Mouse (Mus musculus) urinary bladder, postnatal 4 days (tissue): Measurements from ENCODE around the gene Rcbtb2.

ENCODE experiments used
- DNase-seq, 2 experiments: peaks; one replicate each; pipeline ENCODE4 v3.0.0; 2021 to 2022; ENCODE audit warnings: low spot score in 2 of 2

The Rcbtb2 gene

GRCm38 (mm10) chr14:73148125-73148524 is 25.3 kb downstream of the Rcbtb2 start:
- no peak for DNase-seq

GRCm38 (mm10) chr14:73161303-73161702 is 38.5 kb downstream of the Rcbtb2 start:
- DNase-seq, result no peak

GRCm38 (mm10) chr14:73162192-73162800 is 39.5 kb downstream of the Rcbtb2 start:
- no peak for DNase-seq

DNA sequence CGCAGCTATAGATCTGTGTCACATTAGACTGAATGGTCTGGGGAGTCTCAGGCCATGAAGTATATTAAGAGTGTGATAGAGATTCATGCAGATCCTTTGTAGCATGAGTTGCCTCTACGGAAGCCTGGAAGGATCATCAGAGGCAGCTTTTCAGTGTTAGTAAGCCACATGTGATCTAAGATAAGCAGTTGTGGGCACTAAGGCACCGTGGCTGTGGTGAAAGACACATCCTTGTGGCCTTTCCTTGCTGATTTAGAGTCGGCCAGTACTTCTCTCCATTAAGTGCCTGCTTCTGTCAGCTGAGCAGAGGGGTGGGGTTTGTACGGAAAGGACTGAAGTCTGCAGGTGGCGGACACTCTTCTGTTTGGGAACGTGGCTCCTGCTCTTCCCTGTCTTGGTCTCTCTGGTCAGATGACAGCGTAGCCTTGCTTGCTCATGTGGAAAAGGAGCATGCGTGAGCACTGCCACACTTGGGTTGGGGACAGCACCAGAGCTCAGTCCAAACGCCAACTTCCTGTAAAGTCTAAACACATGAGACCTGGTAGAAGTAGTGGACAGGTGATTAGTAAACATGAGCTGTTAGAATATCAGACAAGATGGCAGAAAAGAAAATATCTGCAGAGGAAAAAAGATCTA is 40.6 kb downstream of the Rcbtb2 start:
- no peak for DNase-seq

GRCm38 (mm10) chr14:73165136-73165535 is 42.3 kb downstream of the Rcbtb2 start:
- no peak for DNase-seq

DNA sequence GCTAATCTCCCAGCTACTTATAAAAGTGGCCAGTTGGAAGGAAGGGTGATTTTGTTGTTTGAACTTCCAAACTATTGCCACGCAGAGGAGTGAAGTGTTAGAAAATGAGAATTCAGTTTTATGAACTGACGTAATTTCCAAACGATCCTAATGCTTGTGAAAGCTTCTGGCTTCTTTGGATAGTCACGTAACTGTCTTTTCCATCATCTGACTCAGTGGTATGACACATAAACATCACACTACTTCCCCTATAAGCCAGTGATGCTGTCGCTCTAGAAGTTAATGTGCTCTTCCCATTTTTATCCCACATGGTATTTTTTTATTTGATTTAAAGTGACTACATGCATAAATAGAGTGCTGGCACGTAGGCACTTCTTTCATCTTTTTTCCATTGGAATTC is 45.8 kb downstream of the Rcbtb2 start:
- DNase-seq, result no peak

DNA sequence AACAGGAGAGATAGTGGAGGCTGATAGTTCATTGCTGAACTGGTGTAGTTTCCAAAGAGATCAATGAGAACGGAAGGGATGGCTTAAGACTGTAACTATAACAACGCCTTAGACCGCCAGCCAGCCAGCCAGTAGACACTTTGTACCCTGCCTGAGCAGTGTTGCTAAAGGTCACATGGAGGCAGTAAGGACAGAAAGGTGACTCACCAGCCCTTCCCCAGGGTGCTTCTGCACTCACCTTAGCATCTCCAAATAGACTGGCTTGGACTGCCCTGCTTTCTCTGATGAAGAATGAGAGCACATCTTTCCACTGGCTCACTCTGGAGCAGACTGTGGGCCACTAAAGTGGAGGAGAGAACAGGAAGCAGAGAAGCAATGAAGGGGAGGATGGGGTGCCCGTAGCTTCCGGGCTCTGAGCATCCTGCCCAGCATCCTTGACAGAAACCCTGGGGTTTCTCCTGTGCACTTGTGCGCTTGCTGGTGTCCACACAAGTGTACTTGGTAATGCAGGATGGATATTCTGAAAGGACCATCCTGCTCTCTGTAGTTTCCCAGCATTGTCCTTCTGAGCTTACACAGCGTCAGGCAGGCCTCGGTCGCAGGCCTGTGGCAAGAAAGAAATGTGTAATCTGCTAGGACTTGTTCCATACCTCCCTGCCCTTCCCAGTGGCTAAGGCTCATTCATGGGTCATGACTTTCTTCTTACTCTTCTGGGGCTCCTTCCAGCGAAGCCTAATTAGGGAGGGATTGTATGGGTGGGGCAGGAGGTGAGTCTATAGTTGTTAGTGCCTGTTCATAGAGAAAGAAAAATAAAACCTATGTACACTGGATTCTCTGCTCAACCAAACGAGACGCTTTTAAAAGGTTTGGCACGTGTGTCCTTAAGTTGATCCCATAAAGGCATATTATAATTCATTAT is 47.3 kb downstream of the Rcbtb2 start:
- DNase-seq, result no peak

GRCm38 (mm10) chr14:73172196-73173011 is 49.6 kb downstream of the Rcbtb2 start:
- DNase-seq, result no peak

DNA sequence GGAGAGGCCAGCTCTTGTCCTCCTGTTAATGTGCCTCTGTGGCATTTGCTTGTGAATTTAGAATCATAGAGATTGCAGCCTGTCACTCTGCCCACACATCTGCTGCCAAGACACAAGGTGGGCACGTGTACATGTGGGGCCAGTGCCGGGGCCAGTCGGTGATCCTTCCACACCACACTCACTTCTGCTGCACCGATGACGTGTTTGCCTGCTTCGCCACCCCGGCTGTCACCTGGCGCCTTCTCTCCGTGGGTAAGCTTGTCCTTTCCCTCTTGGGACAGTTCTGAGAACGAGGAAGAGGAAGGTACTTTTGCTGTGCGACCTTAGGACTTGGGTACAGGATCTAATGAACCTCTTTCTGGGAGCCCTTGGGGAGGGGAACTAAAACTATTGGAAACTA is 50.8 kb downstream of the Rcbtb2 start:
- DNase-seq, result no peak

DNA sequence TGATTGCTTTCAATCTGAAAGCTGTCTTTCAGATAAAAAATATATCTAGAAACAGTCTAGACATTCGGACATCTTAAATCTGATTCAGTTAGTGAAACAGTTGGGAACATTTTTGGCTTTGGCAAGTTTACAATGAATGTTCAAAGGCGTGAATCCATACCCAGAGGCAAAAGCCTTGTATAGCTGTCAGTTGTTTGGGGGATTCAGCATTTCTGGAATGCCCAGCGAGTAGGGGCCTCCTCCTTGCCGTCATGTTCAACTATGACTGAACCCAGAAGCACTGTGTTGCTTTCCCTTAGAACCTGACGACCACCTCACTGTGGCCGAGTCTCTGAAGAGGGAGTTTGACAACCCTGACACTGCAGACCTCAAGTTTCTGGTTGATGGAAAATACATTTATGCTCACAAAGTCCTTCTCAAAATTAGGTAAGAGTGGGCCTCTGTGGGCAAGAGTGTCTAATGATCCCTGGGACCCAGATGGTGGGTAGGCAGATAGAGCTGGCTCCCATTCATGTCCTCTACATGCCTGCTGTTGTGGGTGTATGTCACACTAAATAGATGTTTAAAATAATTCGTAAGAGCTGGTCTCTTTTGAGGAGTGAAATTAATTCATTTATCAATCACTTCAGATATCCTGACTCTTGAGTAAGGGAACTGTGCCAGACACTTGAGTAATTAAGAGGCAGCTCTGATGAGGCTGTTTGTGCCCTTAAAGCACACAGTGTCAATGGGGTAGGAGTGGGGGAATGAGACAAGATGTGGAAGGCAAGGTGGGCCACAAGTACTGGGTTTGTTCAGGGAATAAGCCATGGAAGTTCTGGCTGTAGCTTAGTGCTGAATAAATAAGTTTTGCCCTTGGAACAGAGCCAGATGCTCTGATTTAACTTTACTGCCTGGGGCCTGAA is 51.5 kb downstream of the Rcbtb2 start:
- DNase-seq, result no peak

- DNase-seq, result no peak
These were observed 52.2 kb downstream of the Rcbtb2 start for GRCm38 (mm10) chr14:73175031-73175430.

DNA sequence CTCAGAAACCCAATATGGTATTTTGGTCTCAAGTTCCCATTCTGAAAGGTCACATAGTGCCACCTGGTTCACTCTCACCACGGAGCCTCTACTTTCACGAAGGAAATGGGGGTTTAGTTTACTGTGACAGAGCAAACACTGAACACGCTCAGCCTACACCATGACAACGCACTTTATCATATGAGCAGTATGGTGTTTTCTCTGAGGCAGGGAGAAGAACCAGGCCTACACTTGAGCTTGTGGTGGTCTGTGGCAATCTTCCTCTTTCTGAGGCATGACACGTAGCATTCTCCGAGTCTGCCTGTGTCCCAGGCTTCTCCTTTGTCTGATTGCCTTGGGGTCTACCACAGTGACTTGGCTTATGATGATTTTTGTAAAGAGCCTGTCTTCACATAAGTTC is 53.0 kb downstream of the Rcbtb2 start:
- no peak for DNase-seq

- no peak for DNase-seq
These were observed 53.4 kb downstream of the Rcbtb2 start for GRCm38 (mm10) chr14:73176266-73176665.

DNA sequence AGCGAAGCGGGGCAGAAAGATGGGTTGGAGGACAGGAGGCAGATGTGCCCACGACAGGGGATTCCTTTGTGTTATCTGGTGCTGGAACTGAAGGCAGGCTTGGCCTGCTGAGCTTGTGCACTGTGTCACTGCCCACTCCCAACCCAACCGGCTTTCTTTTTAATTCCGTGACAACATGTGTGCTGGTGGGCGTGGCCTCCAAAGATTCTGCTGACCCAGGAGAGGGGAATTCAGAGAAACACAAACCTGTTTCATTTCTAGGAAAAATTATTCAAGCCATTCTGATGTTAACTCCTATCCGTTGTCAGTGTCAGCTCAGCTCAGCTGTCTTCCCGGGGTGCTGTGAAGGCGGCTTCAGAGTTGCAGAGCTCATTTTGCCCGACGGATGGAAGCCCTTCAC is 55.1 kb downstream of the Rcbtb2 start:
- no peak for DNase-seq

GRCm38 (mm10) chr14:73179221-73179681 is 56.4 kb downstream of the Rcbtb2 start:
- DNase-seq, result no peak

- no peak for DNase-seq
These were observed 57.8 kb downstream of the Rcbtb2 start for GRCm38 (mm10) chr14:73180671-73181070.

DNA sequence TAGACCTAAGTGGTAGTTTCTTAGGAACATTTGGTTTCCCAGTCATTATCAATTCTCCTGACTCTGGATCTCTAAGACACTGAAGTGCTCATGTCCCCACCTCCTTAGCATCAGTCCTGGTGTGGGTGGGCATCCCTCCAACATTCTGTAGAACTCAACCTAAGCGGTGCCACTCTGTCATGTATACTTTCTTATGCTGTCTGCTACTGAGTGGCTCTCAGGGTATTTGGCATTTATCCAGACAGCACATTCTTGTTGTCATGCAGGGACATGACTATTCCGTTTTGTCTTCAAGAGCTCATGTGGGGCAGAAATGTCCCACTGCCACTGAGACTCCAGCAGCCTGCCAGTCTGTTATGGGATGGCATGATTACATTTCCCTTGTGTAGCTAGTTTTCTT is 58.3 kb downstream of the Rcbtb2 start:
- no peak for DNase-seq

GRCm38 (mm10) chr14:73186875-73187274 is 64.0 kb downstream of the Rcbtb2 start:
- DNase-seq, result no peak

DNA sequence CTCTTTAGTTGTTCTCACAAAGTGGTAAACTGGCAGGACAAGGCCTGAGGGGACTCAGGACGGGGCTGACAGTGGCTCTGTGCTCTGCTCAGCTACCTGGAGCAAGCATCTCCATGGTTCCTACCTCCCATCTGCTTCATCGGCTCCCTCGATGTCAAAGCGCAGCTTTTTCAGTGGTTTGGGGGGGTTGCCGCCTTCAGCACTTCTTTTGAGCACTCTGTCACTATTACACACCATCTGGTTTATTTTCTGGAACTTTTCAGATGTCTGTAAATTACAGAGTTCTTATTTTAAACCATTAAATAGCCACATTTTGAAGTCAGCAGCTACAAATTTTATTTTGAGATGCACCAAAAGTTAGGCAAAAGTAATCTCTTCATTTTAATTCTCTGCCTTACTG is 76.2 kb downstream of the Rcbtb2 start:
- DNase-seq, result no peak

- DNase-seq, result no peak
These were observed 78.6 kb downstream of the Rcbtb2 start for GRCm38 (mm10) chr14:73201447-73201846.

DNA sequence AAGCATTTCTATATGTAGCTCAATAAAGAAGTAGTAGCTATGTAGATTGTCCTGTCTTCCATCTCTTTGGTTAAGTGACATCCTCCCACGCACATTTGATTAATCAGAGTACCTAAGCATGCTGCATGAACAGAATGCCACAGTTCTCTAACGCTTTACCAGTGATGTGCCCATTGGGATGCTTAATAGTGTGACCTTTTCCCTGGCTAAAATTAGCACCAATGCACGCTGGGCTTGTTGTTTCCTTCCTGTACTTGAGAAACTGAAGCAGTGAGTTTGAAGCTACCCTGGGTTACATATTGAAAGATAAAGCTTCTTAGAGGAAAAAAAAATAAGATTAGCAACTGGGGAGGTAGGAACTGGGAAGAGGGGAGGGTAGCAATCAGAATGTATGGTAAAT is 81.2 kb downstream of the Rcbtb2 start:
- no peak for DNase-seq
